Mouse (Mus musculus): Measurements from ENCODE around the gene Nrn1l. TPM values are rescaled to one million over a fixed set of nuclear protein-coding genes. Genes with fewer than 3 reads are reported as not detected.

Gene Nrn1l
- polyA plus RNA-seq (2014; fragmentation: Nextera tagmentation; extraction: Ambion mirVana) = 0.38 and 0.52 TPM in 2 replicates

- Histone ChIP-seq H3K4me1 (ENCODE audit: control insufficient read depth, insufficient read depth, low read length) (no peaks in the 10 kb centered on the region), H3K27ac (replicated peaks; ENCODE audit: low read depth, low read length) (no peak within 1 kb of the TSS), H3K27me3 (ENCODE audit: control insufficient read depth, insufficient read depth, low read length) (no peaks in the 10 kb centered on the region), H3K9ac (replicated peaks; ENCODE audit: low read length) (no peak within 1 kb of the TSS), H3K36me3 (replicated peaks; ENCODE audit: control insufficient read depth, insufficient read depth, low read depth, low read length) (peaks cover 16% of the 10 kb centered on the region), H3K4me2 (ENCODE audit: low read depth, low read length) (no peak within 1 kb of the TSS), H3K4me3 (ENCODE audit: low read depth, low read length) (no peak within 1 kb of the TSS), H3K9me3 (replicated peaks; ENCODE audit: control insufficient read depth, low read length) (no peaks in the 10 kb centered on the region)
- DNase-seq (ENCODE audit: low spot score) (peak; percentile 81), ATAC-seq (replicated peaks; ENCODE audit: insufficient number of reproducible peaks, low FRiP score, low TSS enrichment, low read depth) (peak; percentile 86)
- WGBS = 6% methylated on average over 11 of the region's 11 CpGs
Measured at GRCm38 (mm10) chr8:105893339-105893738, at the start of gene Nrn1l. TSS of gene Nrn1l (plus strand) at chr8:105893567.

DNA sequence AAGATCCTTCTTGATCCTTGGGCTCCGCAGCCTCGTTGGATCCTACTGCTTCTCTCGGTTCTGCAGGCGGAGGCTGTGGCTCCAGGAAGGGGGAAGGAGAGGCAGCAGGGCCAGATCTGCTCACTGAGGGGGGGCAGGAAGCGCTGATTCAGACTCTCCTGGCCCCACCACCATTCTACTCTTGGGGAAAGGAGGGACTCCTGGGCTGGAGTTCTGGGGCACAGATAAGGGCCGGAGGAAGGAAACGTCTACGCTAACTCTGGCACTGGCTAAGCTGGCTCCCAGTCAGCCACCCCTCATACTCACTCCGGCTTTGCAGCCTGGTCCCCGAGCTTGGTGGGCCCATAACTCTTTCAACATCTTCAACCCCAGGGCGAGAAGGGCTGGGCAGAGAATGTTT is 46.7 kb upstream of the Nrn1l start:
- H3K4me2 ChIP-seq (ENCODE audit: low read depth, low read length) = no peak overlapping the region
- WGBS = 94% methylated on average over 11 of the region's 11 CpGs
- peaks cover 2% of the 10 kb centered on the region; the same call in 1 of the 2 replicates for H3K4me1 ChIP-seq (ENCODE audit: control insufficient read depth, insufficient read depth, low read length)
- ATAC-seq (replicated peaks; ENCODE audit: insufficient number of reproducible peaks, low FRiP score, low TSS enrichment, low read depth) (no peak), DNase-seq (ENCODE audit: low spot score) (no peak)
- no peaks in the 10 kb centered on the region for H3K27me3 ChIP-seq (ENCODE audit: control insufficient read depth, insufficient read depth, low read length)
- H3K9ac ChIP-seq (replicated peaks; ENCODE audit: low read length) = no peak overlapping the region
- no peaks in the 10 kb centered on the region for H3K9me3 ChIP-seq (replicated peaks; ENCODE audit: control insufficient read depth, low read length)
- H3K27ac ChIP-seq (replicated peaks; ENCODE audit: low read depth, low read length) = no peak overlapping the region
- no peak overlapping the region for H3K4me3 ChIP-seq (ENCODE audit: low read depth, low read length)
- peaks cover 27% of the 10 kb centered on the region for H3K36me3 ChIP-seq (replicated peaks; ENCODE audit: control insufficient read depth, insufficient read depth, low read depth, low read length)

- WGBS = 84% methylated on average over 4 of the region's 4 CpGs
- Histone ChIP-seq H3K9me3 (replicated peaks; ENCODE audit: control insufficient read depth, low read length) (no peaks in the 10 kb centered on the region), H3K4me1 (ENCODE audit: control insufficient read depth, insufficient read depth, low read length) (peaks cover 2% of the 10 kb centered on the region; the same call in 1 of the 2 replicates), H3K4me2 (ENCODE audit: low read depth, low read length) (no peak overlapping the region), H3K27ac (replicated peaks; ENCODE audit: low read depth, low read length) (no peak overlapping the region), H3K4me3 (ENCODE audit: low read depth, low read length) (no peak overlapping the region), H3K36me3 (replicated peaks; ENCODE audit: control insufficient read depth, insufficient read depth, low read depth, low read length) (peaks cover 14% of the 10 kb centered on the region), H3K27me3 (ENCODE audit: control insufficient read depth, insufficient read depth, low read length) (no peaks in the 10 kb centered on the region), H3K9ac (replicated peaks; ENCODE audit: low read length) (no peak overlapping the region)
- no peak for DNase-seq (ENCODE audit: low spot score)
- ATAC-seq (replicated peaks; ENCODE audit: insufficient number of reproducible peaks, low FRiP score, low TSS enrichment, low read depth) = no peak
Measured at GRCm38 (mm10) chr8:105850014-105850413, 43.4 kb upstream of the Nrn1l start.

- Histone ChIP-seq H3K27ac (replicated peaks; ENCODE audit: low read depth, low read length) (no peak overlapping the region), H3K4me1 (ENCODE audit: control insufficient read depth, insufficient read depth, low read length) (peaks cover 2% of the 10 kb centered on the region; the same call in 1 of the 2 replicates), H3K36me3 (replicated peaks; ENCODE audit: control insufficient read depth, insufficient read depth, low read depth, low read length) (peaks cover 14% of the 10 kb centered on the region), H3K9ac (replicated peaks; ENCODE audit: low read length) (no peak overlapping the region), H3K4me3 (ENCODE audit: low read depth, low read length) (no peak overlapping the region), H3K4me2 (ENCODE audit: low read depth, low read length) (0 out of 2 replicates have a peak overlapping the region, but pooled peaks have one; percentile 13), H3K9me3 (replicated peaks; ENCODE audit: control insufficient read depth, low read length) (no peaks in the 10 kb centered on the region), H3K27me3 (ENCODE audit: control insufficient read depth, insufficient read depth, low read length) (no peaks in the 10 kb centered on the region)
- DNase-seq (ENCODE audit: low spot score) (no peak), ATAC-seq (replicated peaks; ENCODE audit: insufficient number of reproducible peaks, low FRiP score, low TSS enrichment, low read depth) (no peak)
- 74% methylated on average over 7 of the region's 7 CpGs for WGBS
Measured at GRCm38 (mm10) chr8:105850611-105851010, 42.8 kb upstream of the Nrn1l start.

DNA sequence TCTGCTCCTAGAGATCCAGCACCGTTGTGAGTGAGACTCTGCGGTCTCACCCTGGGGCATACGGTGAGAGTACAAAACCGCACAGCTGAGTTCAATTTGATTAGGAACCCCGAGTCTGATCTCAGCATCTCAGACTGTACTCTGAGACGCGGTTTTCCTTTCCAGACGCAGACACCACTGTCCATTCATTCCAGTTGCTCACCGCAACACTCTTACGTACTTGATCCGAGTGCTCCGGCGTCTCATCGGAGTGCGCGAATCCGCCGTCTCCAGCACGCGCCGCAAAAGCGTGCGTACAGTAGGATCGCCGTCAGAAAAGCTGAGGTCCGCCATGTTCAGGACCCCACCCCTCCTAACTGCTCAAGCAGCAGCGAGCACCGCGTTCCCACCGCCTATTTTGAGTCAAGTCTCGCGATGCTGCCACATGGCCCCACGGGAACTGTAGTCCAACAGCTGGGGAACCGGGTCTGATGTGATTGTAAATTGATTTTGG is 41.7 kb upstream of the Nrn1l start:
- H3K36me3 ChIP-seq (replicated peaks; ENCODE audit: control insufficient read depth, insufficient read depth, low read depth, low read length) = peaks cover 5% of the 10 kb centered on the region
- no peaks in the 10 kb centered on the region for H3K27me3 ChIP-seq (ENCODE audit: control insufficient read depth, insufficient read depth, low read length)
- peak; percentile 77 for ATAC-seq (replicated peaks; ENCODE audit: insufficient number of reproducible peaks, low FRiP score, low TSS enrichment, low read depth)
- H3K9me3 ChIP-seq (replicated peaks; ENCODE audit: control insufficient read depth, low read length) = no peaks in the 10 kb centered on the region
- peak overlapping the region; percentile 56 for H3K4me2 ChIP-seq (ENCODE audit: low read depth, low read length)
- H3K9ac ChIP-seq (replicated peaks; ENCODE audit: low read length) = peak overlapping the region; percentile 80
- DNase-seq (ENCODE audit: low spot score) = peak; percentile 97
- H3K27ac ChIP-seq (replicated peaks; ENCODE audit: low read depth, low read length) = peak overlapping the region; percentile 52
- peaks cover 2% of the 10 kb centered on the region; the same call in 1 of the 2 replicates for H3K4me1 ChIP-seq (ENCODE audit: control insufficient read depth, insufficient read depth, low read length)
- H3K4me3 ChIP-seq (ENCODE audit: low read depth, low read length) = peak overlapping the region; percentile 73
- under 1% methylated on average over 34 of the region's 34 CpGs for WGBS

DNA sequence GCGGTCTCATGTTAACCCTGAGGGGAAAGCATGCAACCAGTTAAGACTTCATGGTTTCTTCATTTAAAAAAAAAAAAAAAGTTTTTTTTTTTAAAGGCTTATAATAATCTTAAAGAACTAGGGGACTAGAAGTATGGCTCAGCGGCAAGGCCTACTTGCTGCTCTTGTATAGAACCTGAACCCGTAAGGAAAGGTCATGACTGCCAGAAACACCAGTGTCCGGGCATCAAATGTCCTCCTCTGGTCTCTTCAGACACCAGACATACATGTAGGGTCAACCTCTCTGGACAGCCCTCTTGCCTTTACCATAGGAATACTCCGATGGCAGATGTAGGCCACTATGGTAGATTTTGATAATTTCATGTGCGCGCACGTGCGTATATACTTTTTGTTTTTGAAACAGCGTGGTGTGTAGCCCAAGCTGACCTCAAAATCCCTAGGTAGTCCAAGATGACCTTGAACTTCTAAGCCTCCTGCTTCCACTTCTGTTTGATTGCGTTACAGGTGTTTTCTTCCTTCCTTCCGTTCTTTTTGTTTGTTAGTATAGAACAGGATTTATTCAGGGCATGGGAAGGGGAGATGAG is 41.1 kb upstream of the Nrn1l start:
- no peak overlapping the region for H3K27ac ChIP-seq (replicated peaks; ENCODE audit: low read depth, low read length)
- peaks cover 2% of the 10 kb centered on the region; the same call in 1 of the 2 replicates for H3K36me3 ChIP-seq (replicated peaks; ENCODE audit: control insufficient read depth, insufficient read depth, low read depth, low read length)
- no peak overlapping the region for H3K4me3 ChIP-seq (ENCODE audit: low read depth, low read length)
- no peaks in the 10 kb centered on the region for H3K9me3 ChIP-seq (replicated peaks; ENCODE audit: control insufficient read depth, low read length)
- 81% methylated on average over 12 of the region's 12 CpGs for WGBS
- H3K4me1 ChIP-seq (ENCODE audit: control insufficient read depth, insufficient read depth, low read length) = peaks cover 2% of the 10 kb centered on the region; the same call in 1 of the 2 replicates
- H3K9ac ChIP-seq (replicated peaks; ENCODE audit: low read length) = no peak overlapping the region
- no peak for DNase-seq (ENCODE audit: low spot score)
- H3K27me3 ChIP-seq (ENCODE audit: control insufficient read depth, insufficient read depth, low read length) = no peaks in the 10 kb centered on the region
- H3K4me2 ChIP-seq (ENCODE audit: low read depth, low read length) = no peak overlapping the region
- no peak for ATAC-seq (replicated peaks; ENCODE audit: insufficient number of reproducible peaks, low FRiP score, low TSS enrichment, low read depth)

DNA sequence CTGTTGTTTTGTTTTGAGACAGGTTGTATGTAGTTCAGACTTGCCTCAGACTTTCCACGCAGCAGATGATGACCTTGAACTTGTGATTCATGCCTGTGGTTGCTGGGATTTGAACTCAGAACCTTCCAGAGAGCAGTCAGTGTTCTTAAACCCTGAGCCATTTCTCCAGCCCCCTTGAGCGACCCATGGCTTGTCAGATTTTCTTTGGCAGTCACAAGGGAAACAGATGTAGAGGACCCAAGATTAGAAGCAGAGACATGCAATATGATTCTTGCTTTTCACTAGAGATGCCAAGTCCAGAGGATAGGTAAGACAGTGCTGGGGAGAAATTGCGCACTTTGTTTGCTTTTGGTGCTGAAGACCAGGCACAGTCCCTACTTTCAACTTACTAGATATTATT is 40.2 kb upstream of the Nrn1l start, which contains the start of gene Cenpt:
Cenpt (minus strand) TSS at position 101 of the 400 bp plus-strand sequence.
- H3K9ac ChIP-seq (replicated peaks; ENCODE audit: low read length) = no peak within 1 kb of the TSS
- H3K4me3 ChIP-seq (ENCODE audit: low read depth, low read length) = no peak within 1 kb of the TSS
- H3K4me2 ChIP-seq (ENCODE audit: low read depth, low read length) = no peak within 1 kb of the TSS
- 88% methylated on average over 3 of the region's 3 CpGs for WGBS
- no peak within 1 kb of the TSS for H3K27ac ChIP-seq (replicated peaks; ENCODE audit: low read depth, low read length)
- DNase-seq (ENCODE audit: low spot score) (no peak), ATAC-seq (replicated peaks; ENCODE audit: insufficient number of reproducible peaks, low FRiP score, low TSS enrichment, low read depth) (no peak)
- H3K9me3 ChIP-seq (replicated peaks; ENCODE audit: control insufficient read depth, low read length) = no peaks in the 10 kb centered on the region
- no peaks in the 10 kb centered on the region for H3K27me3 ChIP-seq (ENCODE audit: control insufficient read depth, insufficient read depth, low read length)
- peaks cover under 1% of the 10 kb centered on the region; the same call in 1 of the 2 replicates for H3K36me3 ChIP-seq (replicated peaks; ENCODE audit: control insufficient read depth, insufficient read depth, low read depth, low read length)
- peaks cover 2% of the 10 kb centered on the region; the same call in 1 of the 2 replicates for H3K4me1 ChIP-seq (ENCODE audit: control insufficient read depth, insufficient read depth, low read length)

DNA sequence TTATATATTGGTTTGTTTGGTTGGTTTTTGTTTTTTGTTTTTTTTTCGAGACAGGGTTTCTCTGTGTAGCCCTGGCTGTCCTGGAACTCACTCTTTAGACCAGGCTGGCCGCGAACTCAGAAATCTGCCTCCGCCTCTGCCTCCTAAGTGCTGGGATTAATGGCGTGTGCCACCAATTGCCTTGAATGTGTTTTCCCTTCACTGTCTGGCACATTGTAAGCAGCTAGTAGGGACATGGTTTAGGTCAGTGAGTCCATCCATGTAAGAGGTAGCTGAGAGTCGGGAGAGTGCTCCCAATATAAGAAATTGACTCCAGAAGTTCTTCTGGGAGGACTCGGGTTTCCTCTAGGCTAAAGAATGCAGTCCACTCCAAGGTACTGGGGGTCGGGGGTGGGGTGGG is 39.1 kb upstream of the Nrn1l start:
- Histone ChIP-seq H3K36me3 (replicated peaks; ENCODE audit: control insufficient read depth, insufficient read depth, low read depth, low read length) (no peaks in the 10 kb centered on the region), H3K9ac (replicated peaks; ENCODE audit: low read length) (peak overlapping the region; percentile 85), H3K4me3 (ENCODE audit: low read depth, low read length) (peak overlapping the region; percentile 83), H3K4me2 (ENCODE audit: low read depth, low read length) (peak overlapping the region; percentile 19), H3K27me3 (ENCODE audit: control insufficient read depth, insufficient read depth, low read length) (no peaks in the 10 kb centered on the region), H3K4me1 (ENCODE audit: control insufficient read depth, insufficient read depth, low read length) (peaks cover 2% of the 10 kb centered on the region; the same call in 1 of the 2 replicates), H3K27ac (replicated peaks; ENCODE audit: low read depth, low read length) (no peak overlapping the region), H3K9me3 (replicated peaks; ENCODE audit: control insufficient read depth, low read length) (no peaks in the 10 kb centered on the region)
- DNase-seq (ENCODE audit: low spot score) (no peak), ATAC-seq (replicated peaks; ENCODE audit: insufficient number of reproducible peaks, low FRiP score, low TSS enrichment, low read depth) (no peak; the same call in none of the 2 replicates)
- 26% methylated on average over 8 of the region's 8 CpGs for WGBS

All from embryonic facial prominence, embryonic 11.5 days (tissue).